Mouse (Mus musculus) ES-CJ7 (cell line): ENCODE measurements around the gene 7420426K07Rik.
A peak's percentile ranks its signal among the peaks of the same experiment; 100 is the strongest.

Source experiments
- DNase-seq: peaks from one replicate; pipeline ENCODE4 v3.0.0; 2011; ENCODE audit warnings: low read depth, low spot score

Gene 7420426K07Rik

DNA sequence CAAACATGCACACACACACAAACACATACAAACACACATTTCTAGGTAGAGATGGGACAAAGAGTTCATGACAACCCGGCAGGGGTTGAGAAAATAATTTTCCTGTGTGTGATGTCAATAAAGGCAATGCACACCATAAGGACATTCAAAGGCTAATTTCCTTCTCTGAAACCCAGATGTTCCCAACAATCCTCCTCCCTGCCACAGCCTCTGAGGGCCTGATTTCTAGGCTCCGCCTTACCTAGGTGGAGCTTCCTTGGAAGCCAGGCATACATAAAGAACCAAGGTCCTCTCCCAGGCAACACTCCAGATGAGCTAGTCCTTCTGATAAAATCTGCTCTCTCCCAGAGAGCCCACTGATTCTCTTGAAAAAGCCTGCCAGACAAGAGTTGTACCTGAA is at the start of gene 7420426K07Rik:
TSS of gene 7420426K07Rik (plus strand) at position 301 of the 400 bp plus-strand sequence.
- no peak for DNase-seq

DNA sequence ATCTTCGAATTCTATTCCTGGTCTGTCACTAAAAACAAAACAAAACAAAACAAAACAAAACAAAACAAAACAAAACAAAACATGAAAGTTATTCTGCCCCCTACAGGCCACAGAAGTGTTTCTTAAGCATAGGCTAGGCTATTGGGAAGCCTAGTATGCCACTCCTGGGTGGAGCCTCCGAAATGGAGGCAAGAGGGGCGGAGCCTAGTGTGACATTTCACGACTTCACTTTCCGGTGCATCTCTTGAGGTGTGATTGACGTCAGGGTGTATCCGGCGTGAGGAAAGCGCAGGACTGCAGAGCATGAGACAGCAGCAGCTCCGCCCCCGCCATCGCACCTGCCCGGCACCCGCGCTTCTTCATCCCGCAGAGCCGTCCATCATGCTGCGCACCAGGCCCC is 46.7 kb upstream of the 7420426K07Rik start, which contains the start of gene Prr23a2:
TSS of gene Prr23a2 (plus strand) at position 285 of the 400 bp plus-strand sequence.
- peak; percentile 95 for DNase-seq

- DNase-seq, result peak; percentile 82
Observed at GRCm38 (mm10) chr9:98863463-98863862, 39.5 kb upstream of the 7420426K07Rik start.

DNA sequence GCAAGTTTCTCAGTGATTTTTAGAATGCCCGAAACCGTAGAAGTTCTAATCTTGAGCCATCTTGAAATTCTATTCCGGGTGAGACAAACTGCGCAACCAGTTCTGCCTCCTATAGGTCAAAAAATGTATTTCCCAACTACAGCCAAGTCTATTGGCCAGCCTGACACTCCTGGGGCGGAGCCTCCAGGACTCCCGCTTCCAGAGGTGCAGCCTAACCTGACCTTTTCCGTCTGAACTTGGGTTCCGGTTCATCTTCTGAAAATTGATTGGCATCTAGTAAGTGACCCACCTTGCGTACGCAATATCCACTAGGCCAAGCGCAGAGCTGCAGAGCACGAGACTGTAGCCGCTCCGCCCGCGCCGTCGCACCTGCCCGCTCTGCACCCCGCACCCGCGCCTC is 38.3 kb upstream of the 7420426K07Rik start, which contains the start of gene Prr23a3:
TSS of gene Prr23a3 (plus strand) at position 197 of the 400 bp plus-strand sequence.
- DNase-seq, result peak; percentile 92

GRCm38 (mm10) chr9:98901486-98901885 is 1.4 kb upstream of the 7420426K07Rik start:
- no peak for DNase-seq

- DNase-seq, result no peak
Observed at GRCm38 (mm10) chr9:98920629-98921523, 18.0 kb downstream of the 7420426K07Rik start.

- DNase-seq, result no peak
Observed at GRCm38 (mm10) chr9:98923119-98923518, 20.2 kb downstream of the 7420426K07Rik start.

GRCm38 (mm10) chr9:98924183-98924582 is 21.3 kb downstream of the 7420426K07Rik start:
- DNase-seq, result no peak

GRCm38 (mm10) chr9:98929496-98929895 is 26.6 kb downstream of the 7420426K07Rik start:
- DNase-seq, result peak; percentile 58

GRCm38 (mm10) chr9:98932931-98933330 is 30.0 kb downstream of the 7420426K07Rik start:
- no peak for DNase-seq

DNA sequence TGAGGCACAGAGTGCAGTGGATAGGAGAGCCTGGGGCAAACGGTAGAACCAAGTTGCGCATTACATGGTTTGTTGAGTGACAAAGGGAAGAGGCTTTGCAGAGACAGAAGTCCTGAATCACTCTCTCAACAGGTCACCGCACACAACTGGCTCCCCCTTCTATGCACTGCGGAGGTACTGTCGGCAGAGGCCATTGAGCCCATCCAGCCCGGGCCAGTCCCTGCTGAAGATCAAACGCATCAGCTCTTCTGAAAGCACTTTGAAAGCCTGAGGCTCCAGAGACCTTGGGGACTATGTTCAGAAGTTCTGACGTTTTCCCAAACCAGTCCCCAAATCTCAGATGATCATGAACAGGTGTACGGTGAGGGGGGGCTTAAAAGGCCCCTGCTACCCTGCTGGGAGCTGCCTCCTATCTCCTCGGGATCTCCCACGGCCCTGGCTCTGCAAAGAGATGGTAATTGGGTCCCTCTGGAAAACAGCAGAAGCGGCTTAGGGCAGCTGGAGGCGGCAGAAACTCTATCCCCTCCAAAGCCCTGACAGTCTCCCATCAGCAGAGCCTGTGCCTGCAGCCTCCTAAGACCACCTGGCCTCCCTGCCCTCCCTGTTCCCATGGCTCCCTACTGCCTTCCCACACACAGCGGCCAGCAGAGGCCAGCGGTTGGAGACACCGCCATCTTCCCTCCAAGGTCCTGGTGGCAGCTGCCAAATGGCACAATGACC is 32.4 kb downstream of the 7420426K07Rik start:
- DNase-seq, result no peak

DNA sequence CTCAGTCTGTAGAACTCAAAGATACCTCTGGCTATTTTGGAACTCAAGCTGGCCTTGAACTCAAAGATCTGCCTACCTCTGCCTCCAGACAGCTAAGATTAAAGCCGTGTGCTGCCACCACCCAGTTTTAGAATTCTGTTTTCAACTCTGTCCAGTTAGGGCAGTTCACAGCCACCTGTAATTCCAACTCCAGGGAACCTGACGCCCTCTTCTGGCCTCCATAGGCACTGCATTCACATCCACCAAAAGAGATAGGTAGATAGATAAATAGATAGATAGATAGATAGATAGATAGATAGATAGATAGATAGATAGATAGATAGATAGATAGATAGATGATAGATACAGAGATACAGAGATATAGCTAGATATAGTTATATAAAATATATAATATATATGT is 36.4 kb downstream of the 7420426K07Rik start:
- DNase-seq, result peak; percentile 40

DNA sequence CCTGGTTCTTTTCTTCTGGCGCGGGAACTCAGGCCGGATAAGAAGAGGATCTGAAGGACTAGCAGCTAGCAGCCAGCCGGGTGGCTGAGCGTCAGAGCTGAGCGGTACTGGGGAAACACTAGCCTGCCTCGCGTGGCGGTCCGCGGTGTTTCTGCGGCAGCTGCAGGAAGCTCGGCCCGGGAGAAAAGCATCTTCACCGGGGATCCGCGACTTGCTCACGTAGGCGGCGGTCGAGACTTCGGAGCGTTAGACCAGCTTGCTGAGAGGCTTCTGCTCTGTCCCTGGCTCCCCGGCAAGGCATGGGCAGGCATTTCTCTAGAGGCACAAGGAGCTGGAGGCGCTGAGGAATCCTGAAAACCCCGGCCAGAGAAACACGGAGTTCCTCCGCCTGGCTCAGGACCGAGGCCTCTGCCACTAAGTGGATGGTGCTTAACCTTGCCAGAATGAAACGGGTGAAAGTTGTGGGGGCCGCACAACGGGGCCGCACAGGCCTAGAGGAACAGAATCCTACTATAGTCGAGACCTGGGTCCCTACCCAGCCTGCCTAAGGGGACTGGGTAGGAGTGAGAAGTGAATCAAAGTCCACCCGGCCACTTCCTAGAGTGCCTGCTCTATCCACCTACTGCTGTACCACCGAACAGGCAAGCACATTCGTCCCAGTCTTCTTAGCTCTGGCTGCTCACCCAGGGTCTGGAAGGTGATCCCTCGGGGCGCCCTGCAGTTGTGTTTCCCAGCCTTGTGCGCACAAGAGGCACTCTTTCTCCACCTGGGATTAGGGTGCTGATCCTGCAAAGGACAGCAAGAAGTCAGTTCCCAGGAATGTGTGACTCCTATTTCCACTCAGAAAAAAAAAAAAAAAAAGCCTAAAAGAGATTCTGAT is 49.5 kb downstream of the 7420426K07Rik start:
- peak; percentile 42 for DNase-seq

DNA sequence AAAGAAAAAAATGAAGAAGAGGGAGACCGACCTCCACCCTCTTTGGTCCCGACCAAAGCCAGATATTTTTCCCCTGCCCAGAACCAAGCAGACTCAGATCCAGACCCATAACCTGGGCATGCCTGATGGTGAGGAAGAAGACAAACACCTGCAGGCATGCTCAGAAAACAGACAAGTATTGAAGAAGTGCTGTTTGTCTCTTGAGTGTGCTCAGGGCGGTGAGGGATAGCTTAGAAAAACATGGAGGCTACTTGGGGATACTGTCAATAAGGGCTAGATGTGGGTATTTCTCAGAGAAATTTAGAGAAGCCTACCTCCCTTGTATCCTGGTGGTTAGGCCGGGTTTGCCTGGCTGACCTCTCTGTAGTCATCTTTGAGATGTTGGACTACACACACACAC is 50.4 kb downstream of the 7420426K07Rik start:
- DNase-seq, result no peak

DNA sequence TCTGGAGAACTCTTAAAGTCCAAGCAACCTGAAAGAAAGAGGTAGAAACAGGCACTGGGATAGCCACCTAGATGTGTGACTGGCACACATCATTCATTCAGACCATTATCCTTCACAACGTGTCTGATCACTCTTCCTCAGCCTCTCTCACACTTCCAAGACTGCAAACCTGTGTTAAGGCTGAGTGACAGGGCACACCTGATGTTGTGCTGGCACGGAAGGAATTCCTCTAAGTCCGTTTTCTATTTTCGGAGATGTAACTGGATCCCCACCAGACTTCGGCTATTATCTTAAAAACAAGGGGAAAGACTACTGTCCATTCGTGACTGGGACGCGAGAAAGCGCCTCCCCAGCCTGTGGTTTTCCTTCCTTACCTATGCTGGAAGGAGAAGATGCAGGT is 50.9 kb downstream of the 7420426K07Rik start:
- no peak for DNase-seq
